Mouse (Mus musculus): ENCODE results near the gene Fam192a.

Fam192a gene

DNA sequence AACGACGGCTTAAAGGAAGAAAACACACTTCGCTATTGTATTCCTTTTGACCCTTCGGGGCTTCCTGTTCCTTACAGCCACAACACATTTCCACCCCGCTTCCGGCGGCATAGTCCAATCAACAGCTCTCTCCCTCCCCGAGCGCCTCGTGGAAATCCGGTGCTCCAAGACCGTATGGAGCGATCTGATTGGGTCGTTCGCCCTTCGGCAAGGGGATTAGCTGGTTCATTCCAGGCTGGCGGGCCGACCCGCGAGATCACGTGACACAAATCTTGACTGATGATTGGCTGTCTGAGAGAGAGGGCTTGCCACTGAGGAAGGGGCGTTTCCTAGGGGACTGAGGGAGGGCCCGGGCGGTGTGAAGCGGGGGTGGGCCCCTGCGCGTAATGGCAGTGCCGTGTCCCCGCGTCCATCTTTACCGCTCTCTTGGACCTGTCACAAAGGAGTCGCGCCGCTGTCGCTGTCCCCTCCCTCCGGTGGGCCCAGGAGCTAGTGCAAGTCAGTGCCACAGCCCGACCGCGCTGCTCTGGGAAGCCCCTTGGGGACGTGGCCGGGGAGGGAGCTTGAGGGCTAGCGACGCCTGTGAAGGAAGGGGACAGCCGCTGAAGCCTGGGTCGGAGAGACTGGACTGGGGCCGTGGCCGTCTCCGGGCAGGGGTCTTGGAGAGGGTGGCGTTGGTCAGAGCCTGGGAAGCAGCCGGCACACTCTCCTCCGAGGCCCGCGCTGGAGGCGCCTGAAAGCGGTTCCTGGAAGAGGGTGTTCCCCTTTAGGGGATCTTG lies at the start of gene Fam192a, which contains the start of gene Rspry1:
Fam192a (minus strand) TSS at position 391 of the 779 bp plus-strand sequence.
Rspry1 (plus strand) TSS at position 331 of the 779 bp plus-strand sequence.
- peak; percentile 100 for DNase-seq (ENCODE audit: low spot score)

DNA sequence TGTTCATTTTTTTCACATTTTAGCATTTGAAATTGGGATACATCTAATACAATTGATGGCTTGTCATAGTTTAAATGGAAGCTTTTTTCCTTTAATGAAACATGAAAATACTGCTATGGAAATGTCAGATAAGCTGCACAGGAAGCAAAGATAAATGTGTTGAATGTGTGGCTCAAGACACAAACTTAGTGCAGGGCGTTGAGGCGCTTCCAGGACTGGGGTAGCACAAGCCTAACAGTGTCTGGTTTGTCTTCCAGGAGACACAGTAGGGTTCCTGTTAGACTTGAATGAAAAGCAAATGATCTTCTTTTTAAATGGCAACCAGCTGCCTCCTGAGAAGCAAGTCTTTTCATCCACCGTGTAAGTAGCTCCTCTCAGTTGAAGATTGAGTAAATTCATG lies 47.7 kb upstream of the Fam192a start:
- no peak for DNase-seq (ENCODE audit: low spot score)

- no peak for DNase-seq (ENCODE audit: low spot score)
These were observed 44.4 kb upstream of the Fam192a start for GRCm38 (mm10) chr8:94646165-94646564.

DNA sequence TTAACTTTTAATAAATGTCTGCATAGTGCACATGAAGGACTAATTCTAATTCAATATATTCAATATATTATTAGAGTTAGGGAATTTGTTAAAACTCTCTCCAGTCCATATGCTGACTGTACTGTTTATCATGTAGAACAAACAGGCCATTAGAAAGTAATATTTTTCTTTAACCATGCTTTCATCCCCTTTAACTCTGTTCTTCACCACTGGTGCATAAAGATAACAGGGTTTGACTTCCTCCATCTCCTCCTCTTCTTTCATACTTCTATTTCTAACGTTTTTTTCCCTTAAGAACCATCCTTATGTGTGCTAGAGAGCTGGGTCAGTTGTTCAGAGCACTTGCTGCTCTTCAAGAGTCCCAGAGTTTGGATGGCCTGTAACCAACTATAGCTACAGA lies 43.4 kb upstream of the Fam192a start:
- no peak for DNase-seq (ENCODE audit: low spot score)

- DNase-seq (ENCODE audit: low spot score): peak; percentile 9
These were observed 40.1 kb upstream of the Fam192a start for GRCm38 (mm10) chr8:94641938-94642337.

DNA sequence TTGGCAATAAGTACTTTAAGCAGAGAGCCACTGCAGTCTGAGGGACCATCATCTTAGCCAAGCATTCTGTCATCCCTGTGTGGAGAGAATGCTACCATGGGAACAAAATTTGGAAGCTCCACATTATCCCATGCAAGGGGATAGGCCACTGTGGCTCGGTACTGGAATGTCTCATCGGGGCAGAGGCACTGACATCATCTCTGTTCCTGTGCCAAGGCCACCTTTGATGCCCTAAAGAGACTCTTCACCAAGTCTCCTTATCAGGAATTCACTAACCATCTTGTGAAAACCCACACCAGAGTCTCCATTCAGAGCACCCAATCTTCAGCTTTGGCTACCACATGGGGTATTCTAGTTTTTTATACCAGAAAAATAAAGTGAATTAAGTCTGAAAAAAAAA lies 39.4 kb upstream of the Fam192a start:
- no peak for DNase-seq (ENCODE audit: low spot score)

DNA sequence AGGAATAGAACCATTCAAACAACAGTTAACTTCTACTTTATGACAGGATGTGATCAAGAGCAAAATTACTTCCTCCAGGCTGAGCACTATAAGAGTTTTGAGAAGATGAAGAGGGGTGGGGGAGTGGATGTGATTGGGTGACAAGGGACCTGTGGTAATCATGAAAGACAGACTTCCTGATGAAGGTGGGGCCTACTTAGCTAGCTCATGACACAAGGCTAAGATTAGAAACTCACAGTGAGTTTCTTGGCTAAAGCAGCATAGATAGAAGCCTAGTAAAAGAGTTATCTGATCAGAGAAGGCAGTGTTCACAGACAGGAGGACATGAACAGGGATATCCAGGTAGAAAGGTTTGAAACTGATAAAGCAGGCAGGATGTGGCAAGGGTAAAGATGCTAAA lies 32.4 kb upstream of the Fam192a start:
- no peak for DNase-seq (ENCODE audit: low spot score)

- DNase-seq (ENCODE audit: low spot score): no peak
These were observed 31.9 kb upstream of the Fam192a start for GRCm38 (mm10) chr8:94633564-94634194.

DNA sequence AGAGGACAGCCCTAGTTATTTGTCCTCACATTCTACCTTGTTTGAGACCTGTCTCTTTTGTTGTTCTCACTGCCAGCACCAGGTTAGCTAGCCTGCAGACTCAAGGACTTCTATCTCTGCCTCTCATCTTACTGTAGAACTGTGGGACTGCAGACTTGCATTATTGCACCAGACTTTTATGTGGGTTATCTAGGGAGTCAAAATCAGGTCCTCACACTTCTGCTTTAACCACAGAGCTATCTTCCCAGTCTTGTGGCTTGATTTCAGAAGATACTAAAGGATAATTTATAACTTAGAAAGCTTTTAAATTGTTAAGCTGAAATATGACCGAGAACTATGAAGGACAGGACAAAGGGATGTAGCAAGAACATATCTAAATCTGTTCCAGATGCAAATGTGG lies 23.1 kb upstream of the Fam192a start:
- DNase-seq (ENCODE audit: low spot score): no peak

DNA sequence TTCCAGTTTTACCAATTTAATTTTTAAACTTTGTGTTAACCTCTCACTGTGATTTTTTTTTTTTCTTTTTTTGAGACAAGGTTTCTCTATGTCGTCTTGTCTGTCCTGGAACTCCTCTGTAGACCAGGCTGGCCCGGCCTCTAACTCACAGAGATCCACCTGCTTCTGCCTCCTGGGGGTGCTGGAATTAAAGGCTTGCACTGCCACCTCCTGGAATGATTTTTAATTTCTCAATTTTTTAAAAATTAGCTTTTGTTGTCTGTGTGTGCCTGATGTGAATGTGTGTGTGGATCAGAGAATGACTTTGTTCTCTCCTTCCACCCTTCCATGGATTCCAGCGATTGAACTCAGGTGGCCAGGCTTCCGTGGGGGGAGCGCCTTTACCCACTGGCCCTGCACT lies 5.3 kb upstream of the Fam192a start:
- no peak for DNase-seq (ENCODE audit: low spot score)

DNA sequence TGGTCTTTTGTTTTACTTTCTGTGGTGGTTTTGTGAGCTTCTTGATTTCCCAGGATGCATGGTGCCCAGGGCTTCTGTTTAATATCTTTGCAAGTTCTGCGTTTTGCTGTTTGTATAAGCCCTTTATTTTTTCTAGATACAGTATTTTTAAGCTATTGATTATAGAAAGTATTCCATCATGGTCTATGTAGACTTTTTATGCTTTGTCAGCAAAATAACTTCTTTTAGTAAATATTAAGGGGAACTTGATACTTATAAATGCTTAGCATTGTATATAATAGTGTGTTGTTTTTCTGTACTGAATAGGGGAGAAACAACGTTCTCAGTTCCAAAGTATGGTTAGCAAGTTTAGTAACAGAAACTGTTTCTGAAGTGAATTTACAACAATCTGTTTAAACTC lies 2.2 kb upstream of the Fam192a start:
- DNase-seq (ENCODE audit: low spot score): no peak

GRCm38 (mm10) chr8:94602471-94603131 lies 804 bp upstream of the Fam192a start:
- peak; percentile 39 for DNase-seq (ENCODE audit: low spot score)

GRCm38 (mm10) chr8:94601034-94601606 lies 677 bp downstream of the Fam192a start:
- peak; percentile 30 for DNase-seq (ENCODE audit: low spot score)

- no peak for DNase-seq (ENCODE audit: low spot score)
These were observed 1.3 kb downstream of the Fam192a start for GRCm38 (mm10) chr8:94600478-94600877.

DNA sequence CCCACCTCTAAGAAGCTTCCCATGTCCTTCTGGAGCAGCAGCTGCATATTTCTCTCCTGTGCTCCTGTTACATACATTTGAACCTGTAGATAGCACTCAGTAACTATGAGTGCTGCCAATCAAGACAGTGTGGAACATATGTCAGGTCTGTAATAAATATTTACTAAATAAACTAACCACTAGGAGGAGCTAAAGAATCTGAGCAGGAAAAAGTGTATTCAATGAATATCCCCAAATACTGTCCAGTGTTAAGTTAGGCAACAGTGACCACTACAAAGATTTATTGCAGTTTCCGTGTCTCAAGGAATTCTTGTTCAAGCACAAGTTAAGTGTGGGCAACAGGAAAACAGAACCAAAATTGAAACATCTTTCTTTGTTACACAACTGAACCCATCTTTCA lies 7.6 kb downstream of the Fam192a start:
- peak; percentile 54 for DNase-seq (ENCODE audit: low spot score)

DNA sequence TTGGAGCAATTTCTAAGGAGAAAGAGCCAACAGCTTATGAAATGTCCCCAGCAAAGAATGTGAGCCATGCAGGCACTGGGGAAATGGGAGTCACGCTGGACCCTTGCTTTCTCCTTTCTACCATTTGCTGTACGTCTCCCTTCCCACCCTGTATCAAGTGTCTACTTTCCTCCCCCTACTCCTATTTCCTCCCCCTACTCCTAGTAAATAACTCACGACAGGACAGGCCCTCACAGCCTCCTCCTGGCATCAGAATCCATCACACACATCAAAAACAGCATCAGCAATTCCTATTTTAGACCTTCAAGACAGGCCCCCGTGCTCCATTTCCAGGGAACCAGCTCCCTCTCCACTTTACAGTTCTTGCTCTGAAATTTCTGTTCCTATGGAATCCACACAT lies 10.1 kb downstream of the Fam192a start:
- DNase-seq (ENCODE audit: low spot score): peak; percentile 14

- peak; percentile 66 for DNase-seq (ENCODE audit: low spot score)
These were observed 17.5 kb downstream of the Fam192a start for GRCm38 (mm10) chr8:94584238-94584817.

GRCm38 (mm10) chr8:94582569-94582968 lies 19.2 kb downstream of the Fam192a start:
- DNase-seq (ENCODE audit: low spot score): no peak

DNA sequence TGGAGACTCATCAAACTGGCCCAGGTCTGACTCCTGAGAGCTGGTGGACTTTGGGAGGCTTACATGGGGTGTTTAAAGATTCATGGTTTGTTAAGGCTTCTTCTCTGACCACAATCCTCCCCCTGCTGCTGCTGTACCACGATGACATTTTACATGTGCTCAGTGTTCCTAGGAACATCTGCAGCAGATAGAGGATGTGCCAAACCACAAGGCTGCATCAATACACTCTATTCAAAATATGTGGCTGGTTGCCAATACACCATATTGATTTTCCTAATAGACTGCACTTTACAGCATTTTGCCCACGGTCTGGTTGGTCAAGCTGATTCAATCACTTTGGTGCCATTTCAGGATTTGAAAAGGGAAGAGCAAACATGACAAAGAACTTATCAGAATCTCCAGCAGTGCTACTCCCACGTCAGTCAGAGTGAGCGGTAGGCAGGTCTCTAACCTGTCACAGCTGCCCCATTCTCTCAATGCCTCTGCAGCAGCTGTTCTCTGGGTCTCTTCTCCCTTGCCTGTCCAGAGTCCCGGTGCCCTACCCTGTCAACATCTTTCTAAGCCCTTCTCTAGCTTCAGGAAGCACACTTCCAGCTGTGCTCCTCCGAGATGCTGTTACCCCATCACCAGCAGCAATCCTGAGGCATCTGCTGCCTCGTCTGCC lies 19.8 kb downstream of the Fam192a start:
- DNase-seq (ENCODE audit: low spot score): no peak

GRCm38 (mm10) chr8:94575148-94575547 lies 26.6 kb downstream of the Fam192a start:
- no peak for DNase-seq (ENCODE audit: low spot score)

DNA sequence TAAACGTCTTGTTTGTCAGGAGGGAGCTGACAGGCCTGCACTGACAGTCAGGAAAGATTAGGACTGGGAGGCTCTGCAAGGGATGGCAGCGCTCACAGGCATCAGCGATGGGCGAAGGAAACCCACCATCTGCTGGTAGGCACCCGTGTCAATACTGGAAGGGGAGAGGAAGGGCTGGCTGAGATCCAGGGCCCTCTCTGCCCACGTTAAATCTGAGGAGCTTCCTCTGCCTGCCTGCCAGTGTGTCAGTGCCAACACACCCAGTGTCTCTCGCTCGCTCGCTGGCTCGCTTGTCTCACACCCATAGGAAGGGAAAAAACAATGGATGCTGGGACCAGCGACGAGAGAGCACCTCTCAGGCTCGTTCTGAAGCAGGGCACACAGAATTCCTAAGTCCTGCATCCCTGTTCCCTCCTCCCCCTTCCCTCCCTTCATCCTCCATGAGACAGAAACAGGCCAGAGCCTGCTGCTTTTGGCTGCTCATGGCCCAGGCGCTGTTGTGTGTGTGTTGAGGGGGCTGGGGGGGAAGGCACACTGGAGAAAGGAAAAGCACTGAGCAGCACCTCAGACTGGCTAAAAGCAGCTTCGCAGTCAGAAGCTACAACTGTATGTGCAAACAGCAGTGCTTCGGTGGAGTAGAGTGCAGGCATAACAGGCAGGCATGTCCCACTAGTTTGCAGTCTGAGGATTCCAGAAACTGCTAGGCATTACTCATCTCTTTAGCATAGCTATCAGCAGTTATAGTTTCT lies 27.5 kb downstream of the Fam192a start:
- DNase-seq (ENCODE audit: low spot score): no peak
